25 mouse cellular contexts compared by ENCODE assay signal in genomic region chr2:166227496-166227895, GRCm38 (mm10).
A peak's percentile ranks its signal among the peaks of the same experiment; 100 is the strongest.
DNase-seq lines count a peak whose midpoint lies in the region; ATAC-seq lines count a peak whose summit lies in the region.
"Had no signal": no experiment of that assay in that cellular context is flagged by ENCODE, and none has a peak within 500 bp of the region (broad histone marks: within the 10 kb centered on the region; RNA-seq: fewer than 3 reads in every experiment).

No protein-coding gene starts in this region.

- WGBS in midbrain, embryonic 10.5 days: 55% methylated on average over 5 of the region's 5 CpGs
- 56% methylated on average over 5 of the region's 5 CpGs for WGBS in midbrain, embryonic 16.5 days
- 61% methylated on average over 5 of the region's 5 CpGs for WGBS in limb, embryonic 11.5 days

- no peak overlapping the region for H3K9ac ChIP-seq in midbrain, embryonic 16.5 days (ENCODE audit: low read depth, low read length)
- H3K9ac ChIP-seq in limb, embryonic 11.5 days (ENCODE audit: low read length): no peak overlapping the region
- H3K9ac ChIP-seq: liver, postnatal 0 days; stomach, embryonic 15.5 days had no signal

- no peaks in the 10 kb centered on the region for H3K36me3 ChIP-seq in midbrain, embryonic 10.5 days
- H3K36me3 ChIP-seq in midbrain, embryonic 16.5 days (ENCODE audit: control insufficient read depth, insufficient read depth, low read length): no peaks in the 10 kb centered on the region
- H3K36me3 ChIP-seq in limb, embryonic 11.5 days (ENCODE audit: control insufficient read depth, insufficient read depth, low read length): no peaks in the 10 kb centered on the region
- H3K36me3 ChIP-seq: G1E; stomach, embryonic 15.5 days had no signal

- peaks cover 28% of the 10 kb centered on the region for H3K4me1 ChIP-seq in midbrain, embryonic 10.5 days
- no peaks in the 10 kb centered on the region for H3K4me1 ChIP-seq in midbrain, embryonic 16.5 days (ENCODE audit: control insufficient read depth, insufficient read depth, low read length)
- H3K4me1 ChIP-seq in limb, embryonic 11.5 days (ENCODE audit: control insufficient read depth, insufficient read depth, low read length): peaks cover 15% of the 10 kb centered on the region

- H3K27ac ChIP-seq in midbrain, embryonic 10.5 days (replicated peaks): peak overlapping the region; percentile 59; the same call in 1 of the 2 replicates
- no peak overlapping the region; the same call in 1 of the 2 replicates for H3K27ac ChIP-seq in midbrain, embryonic 16.5 days (ENCODE audit: low read length)
- peak overlapping the region; percentile 3; the same call in 1 of the 2 replicates for H3K27ac ChIP-seq in limb, embryonic 11.5 days (replicated peaks; ENCODE audit: low read depth, low read length)
- H3K27ac ChIP-seq: heart, adult 2 months; hindbrain, postnatal 0 days; kidney, postnatal 0 days; left cerebral cortex, adult 2 months; stomach, embryonic 15.5 days had no signal

- peaks cover 19% of the 10 kb centered on the region for H3K27me3 ChIP-seq in midbrain, embryonic 10.5 days (ENCODE audit: low read depth, poor library complexity, severe bottlenecking)
- H3K27me3 ChIP-seq in midbrain, embryonic 16.5 days (ENCODE audit: control insufficient read depth, insufficient read depth, low read depth, low read length): no peaks in the 10 kb centered on the region
- H3K27me3 ChIP-seq in limb, embryonic 11.5 days (ENCODE audit: control insufficient read depth, insufficient read depth, low read length): no peaks in the 10 kb centered on the region
- H3K27me3 ChIP-seq: stomach, embryonic 15.5 days had no signal

- peak; percentile 18 for DNase-seq in CD4-positive, CD25-positive, alpha-beta regulatory T cell, adult 2 months (ENCODE audit: low read depth, low spot score)
- DNase-seq in midbrain, embryonic 10.5 days (ENCODE audit: low spot score): no peak
- DNase-seq in limb, embryonic 11.5 days (ENCODE audit: low spot score): no peak
- no peak for DNase-seq in heart, postnatal 36 days
- DNase-seq: adrenal gland, adult 8-10 months; cerebellum, adult 2 months; gastrocnemius, postnatal 25 days; heart, adult 2 months; kidney, adult 11 months; liver, postnatal 0 days; lung, postnatal 10 days; midbrain, embryonic 14.5 days; thymus, postnatal 25 days had no signal

- intact Hi-C loops in heart, postnatal 36 days (cut with DNase I): no loop called here

- peaks cover 9% of the 10 kb centered on the region; the same call in 1 of the 2 replicates for H3K9me3 ChIP-seq in midbrain, embryonic 10.5 days (replicated peaks)
- H3K9me3 ChIP-seq in midbrain, embryonic 16.5 days (replicated peaks; ENCODE audit: control insufficient read depth, low read length, poor library complexity, severe bottlenecking): peaks cover 2% of the 10 kb centered on the region; the same call in 1 of the 2 replicates
- no peaks in the 10 kb centered on the region for H3K9me3 ChIP-seq in limb, embryonic 11.5 days (ENCODE audit: control insufficient read depth, low read length)
- H3K9me3 ChIP-seq: stomach, embryonic 15.5 days had no signal

- H3K4me2 ChIP-seq in midbrain, embryonic 16.5 days (ENCODE audit: low read length): no peak overlapping the region
- no peak overlapping the region for H3K4me2 ChIP-seq in limb, embryonic 11.5 days (ENCODE audit: low read depth, severe bottlenecking)
- H3K4me2 ChIP-seq: liver, embryonic 11.5 days; stomach, embryonic 15.5 days had no signal

- no peak for ATAC-seq in CD4-positive, CD25-positive, alpha-beta regulatory T cell, adult 4 months
- ATAC-seq in midbrain, embryonic 16.5 days: no peak
- ATAC-seq in limb, embryonic 11.5 days (ENCODE audit: insufficient number of reproducible peaks, low FRiP score, low TSS enrichment, low read depth): no peak
- no peak for ATAC-seq in cerebellum, adult (ENCODE audit: insufficient number of reproducible peaks, low FRiP score, low TSS enrichment)
- ATAC-seq: activated CD4-positive, CD25-positive, alpha-beta regulatory T cell, adult 4 months; hindbrain, postnatal 0 days; liver, postnatal 0 days had no signal

- H3K4me3 ChIP-seq in midbrain, embryonic 10.5 days: no peak overlapping the region
- H3K4me3 ChIP-seq in midbrain, embryonic 16.5 days (ENCODE audit: low read depth, low read length): no peak overlapping the region
- no peak overlapping the region for H3K4me3 ChIP-seq in limb, embryonic 11.5 days (ENCODE audit: low read depth, low read length)
- H3K4me3 ChIP-seq: heart, adult 2 months; left cerebral cortex, adult 2 months; megakaryocyte, embryonic 14.5 days; myocyte; stomach, embryonic 15.5 days had no signal
